Mouse (Mus musculus) limb, embryonic 11.5 days (tissue): ENCODE results near the gene Sipa1l3. TPM values are rescaled to one million over a fixed set of nuclear protein-coding genes. Genes with fewer than 3 reads are reported as not detected.

Experiments
- ATAC-seq: fragments of 200-750 bp; cut with Nextera tagmentation; 2 replicates; pipeline ENCODE4 v1.8.0; 2017; ENCODE audit warnings: low read depth; ENCODE audit not compliant: insufficient number of reproducible peaks, low FRiP score, low TSS enrichment
- DNase-seq: peaks from one replicate; pipeline ENCODE4 v3.0.0-alpha.2; 2015; ENCODE audit warnings: low spot score
- H3K27ac ChIP-seq: fragments of 300-500 bp; sonication (generic); replicated peaks from 2 replicates; pipeline ENCODE4 v1.5.1; 2014; ENCODE audit warnings: low read depth, mild to moderate bottlenecking, low read length
- H3K27me3 ChIP-seq: fragments of 300-500 bp; sonication (generic); 2 replicates; pipeline ENCODE4 v1.6.1; 2014; ENCODE audit warnings: mild to moderate bottlenecking, low read length, mixed read lengths; ENCODE audit not compliant: control insufficient read depth, insufficient read depth
- H3K36me3 ChIP-seq: fragments of 300-500 bp; sonication (generic); 2 replicates; pipeline ENCODE4 v1.6.1; 2014; ENCODE audit warnings: mild to moderate bottlenecking, low read length, moderate library complexity, mixed read lengths; ENCODE audit not compliant: control insufficient read depth, insufficient read depth
- H3K4me1 ChIP-seq: fragments of 300-500 bp; sonication (generic); 2 replicates; pipeline ENCODE4 v1.6.1; 2014; ENCODE audit warnings: low read length, mixed read lengths; ENCODE audit not compliant: control insufficient read depth, insufficient read depth
- H3K4me2 ChIP-seq: fragments of 300-500 bp; sonication (generic); 2 replicates; pipeline ENCODE4 v1.6.1; 2014; ENCODE audit warnings: low read depth, mild to moderate bottlenecking, moderate library complexity; ENCODE audit not compliant: severe bottlenecking
- H3K4me3 ChIP-seq: fragments of 300-500 bp; sonication (generic); 2 replicates; pipeline ENCODE4 v1.5.1; 2014; ENCODE audit warnings: low read depth, low read length
- H3K9ac ChIP-seq: fragments of 300-500 bp; sonication (generic); 2 replicates; pipeline ENCODE4 v1.6.1; 2014; ENCODE audit warnings: mild to moderate bottlenecking, low read length
- H3K9me3 ChIP-seq: fragments of 300-500 bp; sonication (generic); 2 replicates; pipeline ENCODE4 v1.6.1; 2016; ENCODE audit warnings: low read length; ENCODE audit not compliant: control insufficient read depth
- WGBS: fragments of 180-500 bp; shearing (Covaris S2); extraction: QIAGEN DNeasy Blood & Tissue Kit; methylation state at CpG from one replicate; pipeline ENCODE4 v1.1.7; 2014; 5-methylcytosine and 5-hydroxymethylcytosine counted together
- polyA plus RNA-seq: library from polyadenylated mRNA; unstranded; fragments of >200 nt; fragmentation: Nextera tagmentation; extraction: Ambion mirVana; gene quantifications from 2 replicates; pipeline ENCODE4 v1.2.1, GENCODE M21; 2014

The Sipa1l3 gene
- polyA plus RNA-seq, 1 experiment from 2014 or later = 12.1 TPM

GRCm38 (mm10) chr7:29392805-29393204 lies 125.6 kb downstream of the Sipa1l3 start:
- H3K27me3 ChIP-seq = no peaks in the 10 kb centered on the region
- no peak for DNase-seq
- WGBS = 83% methylated on average over 3 of the region's 3 CpGs
- H3K4me2 ChIP-seq = no peak overlapping the region
- no peaks in the 10 kb centered on the region for H3K36me3 ChIP-seq
- H3K4me1 ChIP-seq = no peaks in the 10 kb centered on the region
- no peak for ATAC-seq
- no peak overlapping the region for H3K9ac ChIP-seq
- no peak overlapping the region for H3K27ac ChIP-seq
- no peak overlapping the region for H3K4me3 ChIP-seq
- no peaks in the 10 kb centered on the region for H3K9me3 ChIP-seq

- no peak overlapping the region for H3K4me3 ChIP-seq
- no peak for ATAC-seq
- H3K4me1 ChIP-seq = no peaks in the 10 kb centered on the region
- no peak overlapping the region for H3K4me2 ChIP-seq
- H3K9ac ChIP-seq = no peak overlapping the region
- no peak for DNase-seq
- H3K27me3 ChIP-seq = no peaks in the 10 kb centered on the region
- peaks cover 2% of the 10 kb centered on the region; the same call in 1 of the 2 replicates for H3K36me3 ChIP-seq
- no peak overlapping the region for H3K27ac ChIP-seq
- 84% methylated on average over 25 of the region's 25 CpGs for WGBS
- no peaks in the 10 kb centered on the region for H3K9me3 ChIP-seq
Measured at GRCm38 (mm10) chr7:29391761-29392512, 126.5 kb downstream of the Sipa1l3 start.

GRCm38 (mm10) chr7:29391112-29391760 lies 127.2 kb downstream of the Sipa1l3 start:
- WGBS = 94% methylated on average over 15 of the region's 15 CpGs
- H3K9me3 ChIP-seq = no peaks in the 10 kb centered on the region
- H3K4me3 ChIP-seq = no peak overlapping the region
- no peak for DNase-seq
- no peaks in the 10 kb centered on the region for H3K27me3 ChIP-seq
- no peak for ATAC-seq
- no peak overlapping the region for H3K4me2 ChIP-seq
- no peak overlapping the region for H3K9ac ChIP-seq
- no peaks in the 10 kb centered on the region for H3K4me1 ChIP-seq
- H3K27ac ChIP-seq = no peak overlapping the region
- peaks cover 5% of the 10 kb centered on the region; the same call in 1 of the 2 replicates for H3K36me3 ChIP-seq

GRCm38 (mm10) chr7:29390234-29390633 lies 128.2 kb downstream of the Sipa1l3 start:
- H3K4me2 ChIP-seq = no peak overlapping the region
- H3K27ac ChIP-seq = no peak overlapping the region
- H3K9ac ChIP-seq = no peak overlapping the region
- peaks cover 7% of the 10 kb centered on the region; the same call in 1 of the 2 replicates for H3K36me3 ChIP-seq
- no peaks in the 10 kb centered on the region for H3K9me3 ChIP-seq
- H3K4me3 ChIP-seq = no peak overlapping the region
- H3K27me3 ChIP-seq = no peaks in the 10 kb centered on the region
- ATAC-seq (no peak), DNase-seq (no peak)
- H3K4me1 ChIP-seq = no peaks in the 10 kb centered on the region
- WGBS = 89% methylated on average over 10 of the region's 10 CpGs

- Histone ChIP-seq H3K4me1 (no peaks in the 10 kb centered on the region; the same call in 1 of the 2 replicates), H3K9ac (no peak overlapping the region), H3K36me3 (peaks cover 11% of the 10 kb centered on the region; the same call in 1 of the 2 replicates), H3K9me3 (no peaks in the 10 kb centered on the region), H3K27ac (no peak overlapping the region), H3K4me2 (no peak overlapping the region), H3K27me3 (no peaks in the 10 kb centered on the region), H3K4me3 (no peak overlapping the region)
- ATAC-seq (no peak), DNase-seq (no peak)
- 83% methylated on average over 17 of the region's 17 CpGs for WGBS
Measured at GRCm38 (mm10) chr7:29387524-29388068, 130.8 kb downstream of the Sipa1l3 start.

- 95% methylated on average over 13 of the region's 13 CpGs for WGBS
- no peak overlapping the region for H3K27ac ChIP-seq
- no peak overlapping the region for H3K4me3 ChIP-seq
- peaks cover 11% of the 10 kb centered on the region; the same call in 1 of the 2 replicates for H3K36me3 ChIP-seq
- no peak overlapping the region for H3K9ac ChIP-seq
- no peak for DNase-seq
- H3K4me2 ChIP-seq = no peak overlapping the region
- ATAC-seq = no peak
- no peaks in the 10 kb centered on the region; the same call in 1 of the 2 replicates for H3K4me1 ChIP-seq
- H3K9me3 ChIP-seq = no peaks in the 10 kb centered on the region
- no peaks in the 10 kb centered on the region for H3K27me3 ChIP-seq
Measured at GRCm38 (mm10) chr7:29386349-29386748, 132.1 kb downstream of the Sipa1l3 start.

GRCm38 (mm10) chr7:29385791-29386190 lies 132.7 kb downstream of the Sipa1l3 start:
- H3K27me3 ChIP-seq = no peaks in the 10 kb centered on the region
- no peaks in the 10 kb centered on the region for H3K9me3 ChIP-seq
- H3K9ac ChIP-seq = no peak overlapping the region
- H3K27ac ChIP-seq = no peak overlapping the region
- WGBS = 93% methylated on average over 10 of the region's 10 CpGs
- no peaks in the 10 kb centered on the region; the same call in 1 of the 2 replicates for H3K4me1 ChIP-seq
- H3K4me3 ChIP-seq = no peak overlapping the region
- ATAC-seq (no peak), DNase-seq (no peak)
- H3K36me3 ChIP-seq = peaks cover 11% of the 10 kb centered on the region; the same call in 1 of the 2 replicates
- no peak overlapping the region for H3K4me2 ChIP-seq

GRCm38 (mm10) chr7:29383255-29383654 lies 135.2 kb downstream of the Sipa1l3 start:
- Histone ChIP-seq H3K4me3 (no peak overlapping the region), H3K9ac (no peak overlapping the region), H3K36me3 (peaks cover 14% of the 10 kb centered on the region; the same call in 1 of the 2 replicates), H3K4me2 (no peak overlapping the region), H3K27ac (no peak overlapping the region), H3K9me3 (no peaks in the 10 kb centered on the region), H3K27me3 (no peaks in the 10 kb centered on the region), H3K4me1 (no peaks in the 10 kb centered on the region; the same call in 1 of the 2 replicates)
- no peak for ATAC-seq
- DNase-seq = peak; percentile 96
- WGBS = 22% methylated on average over 7 of the region's 10 CpGs
